Mouse (Mus musculus): ENCODE results near the gene 2310011J03Rik. TPM values are rescaled to one million over a fixed set of nuclear protein-coding genes. Genes with fewer than 3 reads are reported as not detected.

The 2310011J03Rik gene
- polyA plus RNA-seq, 1 experiment, result 93.8 TPM

- Histone ChIP-seq H3K27ac (ENCODE audit: control insufficient read depth, insufficient read depth, low read length) (no peak overlapping the region), H3K4me1 (replicated peaks; ENCODE audit: control insufficient read depth, insufficient read depth, low read length) (peaks cover 27% of the 10 kb centered on the region), H3K27me3 (ENCODE audit: control insufficient read depth, insufficient read depth, low read length) (peaks cover 40% of the 10 kb centered on the region), H3K36me3 (ENCODE audit: control insufficient read depth, insufficient read depth, low read length) (no peaks in the 10 kb centered on the region), H3K4me3 (ENCODE audit: control insufficient read depth, insufficient read depth, low read length) (no peak overlapping the region)
- no peak for TF ChIP-seq CTCF (IDR thresholded peaks at IDR 0.05; ENCODE audit: borderline replicate concordance, control insufficient read depth, extremely low read depth, insufficient read depth, low read length, poor library complexity)
- no peak for TF ChIP-seq POLR2A (IDR thresholded peaks at IDR 0.05; ENCODE audit: control insufficient read depth, extremely low read depth, insufficient read depth, low read length, poor library complexity)
- no peak for DNase-seq
- 27% methylated on average over 13 of the region's 13 CpGs for WGBS
These were observed 23.1 kb upstream of the 2310011J03Rik start for GRCm38 (mm10) chr10:80343425-80343895.

DNA sequence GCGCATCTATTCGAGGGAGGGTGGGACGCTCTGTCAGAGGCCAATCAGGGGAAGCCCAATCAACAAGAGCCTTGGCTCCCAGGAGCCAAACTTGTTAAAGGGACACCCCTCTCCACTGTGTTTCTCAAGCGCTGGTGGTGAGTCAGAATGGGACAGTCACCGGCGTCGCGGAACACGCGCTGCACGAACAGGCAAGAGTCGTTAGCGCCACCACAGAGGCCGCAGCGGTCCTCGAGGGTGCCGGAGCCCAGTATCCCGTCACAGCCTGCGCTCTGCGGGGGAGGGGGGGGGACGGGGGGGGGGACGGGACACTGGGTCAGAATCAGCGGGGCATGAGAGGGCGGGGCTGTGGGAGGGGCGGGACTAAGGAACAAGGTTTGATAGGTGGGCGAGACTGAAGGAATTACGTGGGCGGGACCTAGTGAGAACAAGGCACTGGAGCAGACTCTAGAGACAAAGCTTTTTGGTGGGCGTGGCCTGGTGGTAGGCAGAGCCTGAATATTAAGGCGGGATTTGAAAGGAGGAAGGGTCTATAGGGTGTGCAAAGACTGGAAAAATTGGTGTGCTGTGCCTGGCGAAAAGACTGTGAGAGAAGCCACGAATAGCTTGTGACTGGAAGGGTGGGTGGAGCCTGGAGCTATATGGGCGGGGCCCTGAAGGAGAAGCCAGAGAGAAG, 22.6 kb upstream of the 2310011J03Rik start:
- Histone ChIP-seq H3K27me3 (ENCODE audit: control insufficient read depth, insufficient read depth, low read length) (peaks cover 37% of the 10 kb centered on the region), H3K27ac (ENCODE audit: control insufficient read depth, insufficient read depth, low read length) (no peak overlapping the region), H3K36me3 (ENCODE audit: control insufficient read depth, insufficient read depth, low read length) (no peaks in the 10 kb centered on the region), H3K4me3 (ENCODE audit: control insufficient read depth, insufficient read depth, low read length) (no peak overlapping the region), H3K4me1 (replicated peaks; ENCODE audit: control insufficient read depth, insufficient read depth, low read length) (peaks cover 23% of the 10 kb centered on the region)
- no peak for TF ChIP-seq CTCF (IDR thresholded peaks at IDR 0.05; ENCODE audit: borderline replicate concordance, control insufficient read depth, extremely low read depth, insufficient read depth, low read length, poor library complexity)
- TF ChIP-seq POLR2A (IDR thresholded peaks at IDR 0.05; ENCODE audit: control insufficient read depth, extremely low read depth, insufficient read depth, low read length, poor library complexity), result no peak
- no peak for DNase-seq
- whole genome bisulfite sequencing, result 2% methylated on average over 33 of the region's 33 CpGs

DNA sequence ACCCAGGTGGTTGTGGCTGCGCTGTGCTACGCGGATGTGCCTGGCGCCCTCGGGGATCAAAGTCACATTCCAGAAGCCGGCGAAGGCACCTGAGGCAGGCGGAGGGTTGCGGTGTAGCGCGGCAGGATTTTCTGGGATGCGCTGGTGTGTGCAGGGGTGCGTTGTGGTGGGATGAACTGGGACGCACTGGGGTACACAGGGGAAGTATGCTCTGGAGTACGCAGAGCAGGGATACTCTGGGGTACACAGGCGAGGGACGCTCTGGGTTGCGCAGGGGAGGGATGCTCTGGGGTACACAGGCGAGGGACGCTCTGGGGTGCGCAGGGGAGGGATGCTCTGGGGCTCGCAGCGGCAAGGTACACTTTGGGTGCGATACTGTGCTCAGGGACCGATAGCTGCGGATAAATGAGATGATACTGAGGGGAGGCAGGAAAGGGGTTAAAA, 22.0 kb upstream of the 2310011J03Rik start:
- H3K27ac ChIP-seq (ENCODE audit: control insufficient read depth, insufficient read depth, low read length), result no peak overlapping the region
- DNase-seq, result no peak
- H3K27me3 ChIP-seq (ENCODE audit: control insufficient read depth, insufficient read depth, low read length), result peaks cover 31% of the 10 kb centered on the region
- no peak overlapping the region for H3K4me3 ChIP-seq (ENCODE audit: control insufficient read depth, insufficient read depth, low read length)
- 11% methylated on average over 26 of the region's 26 CpGs for WGBS
- H3K36me3 ChIP-seq (ENCODE audit: control insufficient read depth, insufficient read depth, low read length), result no peaks in the 10 kb centered on the region
- peaks cover 23% of the 10 kb centered on the region for H3K4me1 ChIP-seq (replicated peaks; ENCODE audit: control insufficient read depth, insufficient read depth, low read length)
- no peak for TF ChIP-seq CTCF (IDR thresholded peaks at IDR 0.05; ENCODE audit: borderline replicate concordance, control insufficient read depth, extremely low read depth, insufficient read depth, low read length, poor library complexity)
- no peak for TF ChIP-seq POLR2A (IDR thresholded peaks at IDR 0.05; ENCODE audit: control insufficient read depth, extremely low read depth, insufficient read depth, low read length, poor library complexity)

GRCm38 (mm10) chr10:80341491-80342304, 21.4 kb upstream of the 2310011J03Rik start:
- Histone ChIP-seq H3K4me3 (ENCODE audit: control insufficient read depth, insufficient read depth, low read length) (no peak overlapping the region), H3K27ac (ENCODE audit: control insufficient read depth, insufficient read depth, low read length) (no peak overlapping the region), H3K27me3 (ENCODE audit: control insufficient read depth, insufficient read depth, low read length) (peaks cover 30% of the 10 kb centered on the region), H3K4me1 (replicated peaks; ENCODE audit: control insufficient read depth, insufficient read depth, low read length) (peaks cover 23% of the 10 kb centered on the region), H3K36me3 (ENCODE audit: control insufficient read depth, insufficient read depth, low read length) (no peaks in the 10 kb centered on the region)
- 11% methylated on average over 47 of the region's 47 CpGs for WGBS
- TF ChIP-seq POLR2A (IDR thresholded peaks at IDR 0.05; ENCODE audit: control insufficient read depth, extremely low read depth, insufficient read depth, low read length, poor library complexity) (no peak), CTCF (IDR thresholded peaks at IDR 0.05; ENCODE audit: borderline replicate concordance, control insufficient read depth, extremely low read depth, insufficient read depth, low read length, poor library complexity) (no peak)
- DNase-seq, result no peak

DNA sequence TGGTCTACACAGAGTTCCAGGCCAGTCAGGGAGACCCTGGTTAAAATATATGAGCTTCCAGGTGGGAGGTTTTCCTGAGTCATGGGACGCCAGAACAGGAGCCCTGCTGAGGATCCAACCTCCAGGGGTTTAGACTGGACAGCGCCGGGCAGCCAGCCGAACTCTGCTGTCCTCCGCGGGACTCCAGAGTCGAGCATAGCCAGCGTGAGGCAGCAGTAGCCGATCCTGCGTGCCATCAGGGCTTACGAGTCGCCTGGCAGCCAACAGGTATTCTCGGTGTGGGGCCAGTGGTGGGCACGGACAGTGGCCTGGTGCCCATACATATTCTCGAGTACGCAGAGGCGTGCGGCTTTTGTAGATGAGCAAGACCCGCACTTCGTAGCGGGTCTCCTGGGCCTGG, 20.7 kb upstream of the 2310011J03Rik start:
- H3K27me3 ChIP-seq (ENCODE audit: control insufficient read depth, insufficient read depth, low read length), result peaks cover 30% of the 10 kb centered on the region
- WGBS, result 58% methylated on average over 21 of the region's 21 CpGs

DNA sequence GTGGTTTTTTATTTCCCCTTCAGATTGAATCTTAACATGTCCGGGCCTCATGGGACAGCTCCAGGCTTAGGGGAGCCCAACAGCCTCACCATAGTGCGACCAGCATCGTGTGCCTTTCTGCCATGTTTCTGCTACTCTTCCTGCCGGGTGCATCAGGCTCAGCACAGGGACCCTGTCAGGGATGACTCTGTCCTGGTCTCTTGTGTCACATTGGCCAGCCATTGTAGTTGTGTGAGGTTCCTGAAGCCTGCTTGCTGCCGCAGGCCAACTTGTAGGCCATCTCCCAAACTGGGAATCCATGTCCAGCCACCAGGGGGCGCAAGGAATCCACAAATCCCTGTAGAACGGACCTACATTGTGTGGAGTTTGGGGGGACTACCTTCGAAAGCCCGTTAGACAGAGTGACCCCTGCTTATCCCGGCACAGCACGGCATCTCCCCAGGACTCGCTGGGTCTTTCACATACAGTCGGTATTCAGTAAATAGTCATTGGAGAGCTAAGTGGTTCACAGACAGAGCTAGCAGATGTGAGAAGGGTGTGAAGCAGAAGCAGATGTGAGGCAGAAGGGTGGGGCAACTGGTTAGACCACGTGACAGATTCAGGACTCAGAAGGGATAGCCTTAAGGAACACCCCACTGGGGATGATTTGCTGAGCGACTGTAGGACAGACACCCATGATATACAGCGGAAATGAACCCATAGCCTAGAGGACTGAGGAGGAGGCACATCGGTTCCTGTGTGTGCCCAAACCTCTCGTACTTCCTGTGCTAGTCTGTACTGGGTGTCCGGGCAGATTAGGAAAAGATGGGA, 19.8 kb upstream of the 2310011J03Rik start:
- H3K27me3 ChIP-seq (ENCODE audit: control insufficient read depth, insufficient read depth, low read length), result peaks cover 30% of the 10 kb centered on the region
- DNase-seq, result peak; percentile 81
- H3K4me1 ChIP-seq (replicated peaks; ENCODE audit: control insufficient read depth, insufficient read depth, low read length), result peaks cover 26% of the 10 kb centered on the region
- H3K27ac ChIP-seq (ENCODE audit: control insufficient read depth, insufficient read depth, low read length), result no peak overlapping the region
- H3K36me3 ChIP-seq (ENCODE audit: control insufficient read depth, insufficient read depth, low read length), result no peaks in the 10 kb centered on the region
- no peak overlapping the region for H3K4me3 ChIP-seq (ENCODE audit: control insufficient read depth, insufficient read depth, low read length)
- 17% methylated on average over 19 of the region's 19 CpGs for WGBS
- TF ChIP-seq CTCF (IDR thresholded peaks at IDR 0.05; ENCODE audit: borderline replicate concordance, control insufficient read depth, extremely low read depth, insufficient read depth, low read length, poor library complexity), result peak; percentile 95
- TF ChIP-seq POLR2A (IDR thresholded peaks at IDR 0.05; ENCODE audit: control insufficient read depth, extremely low read depth, insufficient read depth, low read length, poor library complexity), result no peak

More for the DNA sequence above, 20.7 kb upstream of the 2310011J03Rik start:
- Histone ChIP-seq H3K36me3 (ENCODE audit: control insufficient read depth, insufficient read depth, low read length) (no peaks in the 10 kb centered on the region), H3K4me3 (ENCODE audit: control insufficient read depth, insufficient read depth, low read length) (no peak overlapping the region), H3K4me1 (replicated peaks; ENCODE audit: control insufficient read depth, insufficient read depth, low read length) (peaks cover 25% of the 10 kb centered on the region), H3K27ac (ENCODE audit: control insufficient read depth, insufficient read depth, low read length) (no peak overlapping the region)
- DNase-seq, result no peak
- TF ChIP-seq POLR2A (IDR thresholded peaks at IDR 0.05; ENCODE audit: control insufficient read depth, extremely low read depth, insufficient read depth, low read length, poor library complexity), result no peak
- no peak for TF ChIP-seq CTCF (IDR thresholded peaks at IDR 0.05; ENCODE audit: borderline replicate concordance, control insufficient read depth, extremely low read depth, insufficient read depth, low read length, poor library complexity)

Data from thymus, adult 2 months (tissue).